Mouse (Mus musculus) G1E (cell line): ENCODE results near the gene 1700066M21Rik.

Experiments used
- CTCF ChIP-seq: IDR thresholded peaks from 2 replicates; pipeline ENCODE4 v1.5.1; 2012; ENCODE audit warnings: low read depth, low read length, inconsistent platforms, mixed read lengths
- TAL1 ChIP-seq: conservative IDR thresholded peaks from 2 replicates; pipeline ENCODE4 v1.6.1; 2012; ENCODE audit warnings: low read depth, low read length, inconsistent platforms, mixed read lengths

GRCm38 (mm10) chr1:57408994-57409393 is 31.6 kb downstream of the 1700066M21Rik start:
- no peak for TF ChIP-seq CTCF
- no peak for TF ChIP-seq TAL1
